In genomic region chr1:180220791-180221542, GRCm38 (mm10) we compare ENCODE assay signal across 16 mouse cellular contexts.
"Had no signal": no experiment of that assay in that cellular context is flagged by ENCODE, and none has a peak within 500 bp of the region (broad histone marks: within the 10 kb centered on the region; RNA-seq: fewer than 3 reads in every experiment).

No protein-coding gene starts in this region.

- H3K27ac ChIP-seq: kidney, postnatal 0 days; layer of hippocampus, adult 2 months; left cerebral cortex, adult 2 months; liver, embryonic 13.5 days; macrophage; stomach, postnatal 0 days had no signal

- H3K9ac ChIP-seq: liver, embryonic 13.5 days; lung, embryonic 14.5 days had no signal

- H3K9me3 ChIP-seq: liver, embryonic 13.5 days had no signal

- H3K4me3 ChIP-seq: layer of hippocampus, adult 2 months; left cerebral cortex, adult 2 months; liver, embryonic 13.5 days had no signal

- H3K36me3 ChIP-seq: liver, embryonic 13.5 days had no signal

- H3K27me3 ChIP-seq: liver, embryonic 13.5 days had no signal

- H3K4me2 ChIP-seq: liver, embryonic 13.5 days; lung, embryonic 14.5 days; midbrain, embryonic 11.5 days had no signal

- DNase-seq: kidney, adult 9 months; kidney, postnatal 25 days; layer of hippocampus, postnatal 36 days; liver, embryonic 13.5 days; lung, embryonic 14.5 days; midbrain, embryonic 14.5 days; thymus, adult 2 months; thymus, postnatal 14 days; thymus, postnatal 4 days had no signal

- ATAC-seq: lung, postnatal 0 days had no signal
